Mouse (Mus musculus): ENCODE results near the gene Mgat4e.

GRCm38 (mm10) chr1:134520001-134520721, 29.3 kb downstream of the Mgat4e start:
- no peak for TF ChIP-seq POLR2A (IDR thresholded peaks at IDR 0.05; ENCODE audit: borderline replicate concordance, extremely low read depth, low read depth, low read length)
- no peak for TF ChIP-seq CTCF (IDR thresholded peaks at IDR 0.05; ENCODE audit: insufficient read depth, low read length)
